In the genomic region with DNA sequence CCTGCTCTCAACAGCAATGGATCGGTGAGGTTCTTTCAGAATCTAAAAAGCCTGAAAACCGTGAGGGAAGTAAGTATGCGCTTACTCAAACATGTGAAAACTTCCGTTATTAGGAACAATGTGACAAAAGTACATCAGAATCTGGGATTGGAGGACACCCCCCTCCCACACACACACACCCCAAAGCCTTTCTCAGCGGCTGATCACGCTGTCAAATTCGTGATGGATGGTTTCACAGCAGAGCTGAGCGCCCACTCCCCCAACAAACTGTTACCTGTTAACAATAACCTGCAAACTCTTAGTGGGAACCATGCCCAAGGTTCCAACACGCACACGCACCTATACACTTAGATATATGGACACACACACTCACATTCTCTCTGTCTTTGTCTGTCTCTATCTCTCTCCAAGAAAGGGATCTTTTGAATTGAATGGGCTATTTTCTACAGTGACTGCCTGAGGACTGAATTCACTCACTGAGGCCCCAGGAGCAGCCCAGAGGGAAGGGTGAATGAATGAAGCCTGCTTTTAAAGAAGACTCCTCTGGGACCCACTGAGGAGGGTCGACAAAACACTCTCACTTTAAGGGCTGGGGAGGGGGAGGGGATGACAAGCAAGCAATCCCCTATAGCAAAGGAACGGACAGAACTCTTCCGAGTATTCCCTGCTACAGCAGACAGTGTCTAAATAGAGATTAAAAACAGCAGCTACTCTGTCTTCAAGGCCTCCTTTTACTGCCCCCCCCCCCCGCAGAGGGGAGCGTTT, we compare ENCODE assay signal across 8 mouse cellular contexts. TPM values are rescaled to one million over a fixed set of nuclear protein-coding genes. Genes with fewer than 3 reads are reported as not detected.
DNase-seq lines count a peak whose midpoint lies in the region; ATAC-seq and TF ChIP-seq lines count a peak whose summit lies in the region.

No protein-coding gene starts in this region.

- no peaks in the 10 kb centered on the region for H3K9me3 ChIP-seq in lung, embryonic 14.5 days (ENCODE audit: low read depth, low read length)
- H3K9me3 ChIP-seq in forebrain, embryonic 11.5 days (ENCODE audit: control insufficient read depth, low read length), result no peaks in the 10 kb centered on the region
- H3K9me3 ChIP-seq in liver, embryonic 11.5 days (ENCODE audit: control insufficient read depth, low read length), result no peaks in the 10 kb centered on the region

- no peak for TF ChIP-seq CTCF in lung, embryonic 14.5 days (IDR thresholded peaks at IDR 0.05; ENCODE audit: low read depth)
- TF ChIP-seq CTCF in small intestine, adult 2 months (IDR thresholded peaks at IDR 0.05; ENCODE audit: extremely low read depth, insufficient read length, insufficient replicate concordance, low read depth, low read length), result no peak

- peaks cover 30% of the 10 kb centered on the region for H3K36me3 ChIP-seq in lung, embryonic 14.5 days (ENCODE audit: insufficient read depth)
- peaks cover 12% of the 10 kb centered on the region for H3K36me3 ChIP-seq in forebrain, embryonic 11.5 days (ENCODE audit: control insufficient read depth, insufficient read depth, low read length)
- peaks cover 24% of the 10 kb centered on the region for H3K36me3 ChIP-seq in liver, embryonic 11.5 days (ENCODE audit: control insufficient read depth, insufficient read depth, low read length)
- H3K36me3 ChIP-seq in small intestine, adult 2 months (ENCODE audit: control insufficient read depth, insufficient read depth, low read length), result peaks cover 25% of the 10 kb centered on the region

- no peak for DNase-seq in lung, embryonic 14.5 days
- no peak for DNase-seq in lung, postnatal 14 days
- no peak for DNase-seq in forebrain, embryonic 11.5 days (ENCODE audit: low spot score)
- DNase-seq in liver, embryonic 11.5 days (ENCODE audit: low spot score), result no peak
- no peak for DNase-seq in spleen, adult 18-20 months
- DNase-seq in adrenal gland, postnatal 4 days (ENCODE audit: low spot score in 2 of 2), result no peak
- no peak for DNase-seq in kidney, postnatal 10 days

- H3K27ac ChIP-seq in lung, embryonic 14.5 days (ENCODE audit: low read depth), result no peak overlapping the region
- no peak overlapping the region for H3K27ac ChIP-seq in forebrain, embryonic 11.5 days (ENCODE audit: low read depth, low read length)
- H3K27ac ChIP-seq in liver, embryonic 11.5 days (ENCODE audit: low read depth, low read length), result no peak overlapping the region
- H3K27ac ChIP-seq in small intestine, adult 2 months (ENCODE audit: insufficient read depth, low read depth, low read length), result no peak overlapping the region

- H3K4me1 ChIP-seq in lung, embryonic 14.5 days (ENCODE audit: insufficient read depth), result peaks cover 16% of the 10 kb centered on the region; the same call in 1 of the 2 replicates
- peaks cover 10% of the 10 kb centered on the region; the same call in 1 of the 2 replicates for H3K4me1 ChIP-seq in forebrain, embryonic 11.5 days (replicated peaks; ENCODE audit: control insufficient read depth, insufficient read depth, low read length)
- peaks cover 27% of the 10 kb centered on the region for H3K4me1 ChIP-seq in liver, embryonic 11.5 days (replicated peaks; ENCODE audit: control insufficient read depth, insufficient read depth, low read length)
- peaks cover 12% of the 10 kb centered on the region for H3K4me1 ChIP-seq in small intestine, adult 2 months (ENCODE audit: control insufficient read depth, insufficient read depth, insufficient read length, low read length)

- peak overlapping the region; percentile 95 for H3K4me2 ChIP-seq in lung, embryonic 14.5 days
- H3K4me2 ChIP-seq in forebrain, embryonic 11.5 days (ENCODE audit: low read depth, low read length, severe bottlenecking), result peak overlapping the region; percentile 98
- H3K4me2 ChIP-seq in liver, embryonic 11.5 days, result peak overlapping the region; percentile 90

- H3K4me3 ChIP-seq in lung, embryonic 14.5 days (ENCODE audit: low read depth, low read length), result peak overlapping the region; percentile 78
- H3K4me3 ChIP-seq in forebrain, embryonic 11.5 days (ENCODE audit: low read depth, low read length), result peak overlapping the region; percentile 88
- H3K4me3 ChIP-seq in liver, embryonic 11.5 days (ENCODE audit: low read depth, low read length), result peak overlapping the region; percentile 78
- H3K4me3 ChIP-seq in small intestine, adult 2 months (ENCODE audit: low read depth, low read length), result peak overlapping the region; percentile 70; the same call in 1 of the 2 replicates

- no peak for TF ChIP-seq POLR2A in small intestine, adult 2 months (IDR thresholded peaks at IDR 0.05; ENCODE audit: low read depth, low read length)

- 7% methylated on average over 15 of the region's 15 CpGs for WGBS in lung, embryonic 14.5 days
- 4% methylated on average over 15 of the region's 15 CpGs for WGBS in forebrain, embryonic 11.5 days
- WGBS in liver, embryonic 11.5 days, result 36% methylated on average over 15 of the region's 15 CpGs
- WGBS in small intestine, adult 2 months, result 49% methylated on average over 15 of the region's 15 CpGs

- H3K27me3 ChIP-seq in lung, embryonic 14.5 days (ENCODE audit: insufficient read depth, low read length), result no peaks in the 10 kb centered on the region
- no peaks in the 10 kb centered on the region for H3K27me3 ChIP-seq in forebrain, embryonic 11.5 days (ENCODE audit: control insufficient read depth, insufficient read depth, low read length)
- H3K27me3 ChIP-seq in liver, embryonic 11.5 days (replicated peaks; ENCODE audit: control insufficient read depth, insufficient read depth, low read length), result no peaks in the 10 kb centered on the region
- H3K27me3 ChIP-seq in small intestine, adult 2 months (ENCODE audit: control insufficient read depth, insufficient read depth, low read length), result no peaks in the 10 kb centered on the region

- no peak for ATAC-seq in lung, embryonic 14.5 days (ENCODE audit: insufficient read depth)
- ATAC-seq in forebrain, embryonic 11.5 days (replicated peaks; ENCODE audit: low FRiP score), result no peak
- no peak for ATAC-seq in liver, embryonic 11.5 days (replicated peaks; ENCODE audit: low FRiP score)

- H3K9ac ChIP-seq in lung, embryonic 14.5 days, result peak overlapping the region; percentile 79
- H3K9ac ChIP-seq in forebrain, embryonic 11.5 days (ENCODE audit: low read length), result peak overlapping the region; percentile 98
- H3K9ac ChIP-seq in liver, embryonic 11.5 days (ENCODE audit: low read depth, low read length), result peak overlapping the region; percentile 87

RNA-seq across cellular contexts. Expression of gene Acly, which starts 1.6 kb away (rescaled TPM):
- 140 and 146 TPM in 2 replicates for polyA plus RNA-seq in lung, embryonic 14.5 days (2014; fragmentation: Nextera tagmentation; extraction: Ambion mirVana)
- polyA plus RNA-seq in forebrain, embryonic 11.5 days (2014; fragmentation: Nextera tagmentation; extraction: Ambion mirVana), result 294 TPM in 2 replicates
- polyA plus RNA-seq in liver, embryonic 11.5 days (2014; fragmentation: Nextera tagmentation; extraction: Ambion mirVana), result 159 and 194 TPM in 2 replicates
- polyA plus RNA-seq in small intestine, adult 2 months (2012; rRNA removed), result 14.0 and 21.7 TPM in 2 replicates
- 100 to 1,000 TPM; 420 to 464 TPM for total RNA-seq in adrenal gland, postnatal 4 days (2021)

RNA-seq across cellular contexts. Expression of gene Ttc25, which starts 19.2 kb away (rescaled TPM):
- polyA plus RNA-seq in lung, embryonic 14.5 days (2014; fragmentation: Nextera tagmentation; extraction: Ambion mirVana), result 0.74 and 0.87 TPM in 2 replicates
- 1.3 and 1.9 TPM in 2 replicates for polyA plus RNA-seq in forebrain, embryonic 11.5 days (2014; fragmentation: Nextera tagmentation; extraction: Ambion mirVana)
- 0.18 and 0.26 TPM in 2 replicates for polyA plus RNA-seq in liver, embryonic 11.5 days (2014; fragmentation: Nextera tagmentation; extraction: Ambion mirVana)
- polyA plus RNA-seq in small intestine, adult 2 months (2012; rRNA removed), result 0.01 and 0.09 TPM in 2 replicates
- total RNA-seq in adrenal gland, postnatal 4 days (2021), result 1 to 10 TPM; 2.2 TPM

RNA-seq across cellular contexts. Expression of gene Cnp, which starts 48.5 kb away (rescaled TPM):
- polyA plus RNA-seq in lung, embryonic 14.5 days (2014; fragmentation: Nextera tagmentation; extraction: Ambion mirVana), result 24.4 and 25.4 TPM in 2 replicates
- 18.3 and 20.3 TPM in 2 replicates for polyA plus RNA-seq in forebrain, embryonic 11.5 days (2014; fragmentation: Nextera tagmentation; extraction: Ambion mirVana)
- 19.4 and 19.7 TPM in 2 replicates for polyA plus RNA-seq in liver, embryonic 11.5 days (2014; fragmentation: Nextera tagmentation; extraction: Ambion mirVana)
- 12.1 and 19.4 TPM in 2 replicates for polyA plus RNA-seq in small intestine, adult 2 months (2012; rRNA removed)
- 10 to 100 TPM; 49.5 to 51.3 TPM for total RNA-seq in adrenal gland, postnatal 4 days (2021)

RNA-seq across cellular contexts. Expression of gene Klhl11, which starts 53.7 kb away (rescaled TPM):
- 10.9 and 12.3 TPM in 2 replicates for polyA plus RNA-seq in lung, embryonic 14.5 days (2014; fragmentation: Nextera tagmentation; extraction: Ambion mirVana)
- 15.5 and 15.7 TPM in 2 replicates for polyA plus RNA-seq in forebrain, embryonic 11.5 days (2014; fragmentation: Nextera tagmentation; extraction: Ambion mirVana)
- 6.3 and 6.7 TPM in 2 replicates for polyA plus RNA-seq in liver, embryonic 11.5 days (2014; fragmentation: Nextera tagmentation; extraction: Ambion mirVana)
- 1.7 TPM in 2 replicates for polyA plus RNA-seq in small intestine, adult 2 months (2012; rRNA removed)
- total RNA-seq in adrenal gland, postnatal 4 days (2021), result 10 to 100 TPM; 48.8 to 50.0 TPM
